8 mouse cellular contexts compared by ENCODE assay signal in genomic region chr5:142629663-142630025, GRCm38 (mm10). TPM values are rescaled to one million over a fixed set of nuclear protein-coding genes. Genes with fewer than 3 reads are reported as not detected.
DNase-seq lines count a peak whose midpoint lies in the region; ATAC-seq and TF ChIP-seq lines count a peak whose summit lies in the region.

No protein-coding gene starts in this region.

- H3K79me3 ChIP-seq in C2C12 (ENCODE audit: low read depth) = peaks cover 26% of the 10 kb centered on the region

- 0 out of 2 replicates have a peak, but pooled peaks cover 1% of the 10 kb centered on the region for H3K79me2 ChIP-seq in heart, adult 2 months (replicated peaks; ENCODE audit: control insufficient read depth, insufficient read depth, low read length)
- peaks cover 49% of the 10 kb centered on the region for H3K79me2 ChIP-seq in C2C12 (ENCODE audit: control insufficient read depth, insufficient read depth)

- peak overlapping the region; percentile 91 for H3K4me2 ChIP-seq in forebrain, embryonic 12.5 days
- H3K4me2 ChIP-seq in liver, embryonic 13.5 days = peak overlapping the region; percentile 82

- no peaks in the 10 kb centered on the region for H3K9me3 ChIP-seq in forebrain, embryonic 12.5 days
- H3K9me3 ChIP-seq in liver, embryonic 13.5 days (replicated peaks) = no peaks in the 10 kb centered on the region

- peak overlapping the region; percentile 98 for H3K4me3 ChIP-seq in heart, adult 2 months
- H3K4me3 ChIP-seq in C2C12 (ENCODE audit: insufficient read depth, poor library complexity, severe bottlenecking) = peak overlapping the region; percentile 86
- peak overlapping the region; percentile 94 for H3K4me3 ChIP-seq in forebrain, embryonic 12.5 days (replicated peaks)
- H3K4me3 ChIP-seq in liver, embryonic 13.5 days (replicated peaks) = peak overlapping the region; percentile 93

- no peak for TF ChIP-seq CTCF in heart, adult 2 months (IDR thresholded peaks at IDR 0.05)
- no peak for TF ChIP-seq CTCF in C2C12 (IDR thresholded peaks at IDR 0.05; ENCODE audit: control insufficient read depth, insufficient read depth, insufficient read length)

- peak overlapping the region; percentile 90 for H3K9ac ChIP-seq in heart, adult 2 months (ENCODE audit: low read depth, low read length)
- peak overlapping the region; percentile 97 for H3K9ac ChIP-seq in forebrain, embryonic 12.5 days
- H3K9ac ChIP-seq in liver, embryonic 13.5 days = peak overlapping the region; percentile 98

- intact Hi-C loops in heart, adult 2 months (cut with DNase I) = loop anchor here (10.0 kb wide), 1 partner anchor 265 kb away; no protein-coding TSS in a partner anchor
- intact Hi-C loops in heart, postnatal 10 days (cut with DNase I) = no loop called here

- DNase-seq in heart, adult 2 months = no peak
- no peak for DNase-seq in heart, postnatal 10 days
- no peak for DNase-seq in liver, embryonic 13.5 days
- DNase-seq in layer of hippocampus, adult 9-11 months = no peak
- DNase-seq in adrenal gland, adult (ENCODE audit: inconsistent age in 2 of 2, low spot score in 1 of 2) = no peak

- peaks cover 4% of the 10 kb centered on the region for H3K4me1 ChIP-seq in heart, adult 2 months (ENCODE audit: control insufficient read depth, insufficient read depth, low read length)
- peaks cover 17% of the 10 kb centered on the region for H3K4me1 ChIP-seq in forebrain, embryonic 12.5 days
- peaks cover 41% of the 10 kb centered on the region for H3K4me1 ChIP-seq in liver, embryonic 13.5 days (replicated peaks)

- peak overlapping the region; percentile 89 for H3K27ac ChIP-seq in heart, adult 2 months
- peak overlapping the region; percentile 83 for H3K27ac ChIP-seq in forebrain, embryonic 12.5 days
- H3K27ac ChIP-seq in liver, embryonic 13.5 days = peak overlapping the region; percentile 94

- peak overlapping the region; percentile 81 for H3ac ChIP-seq in C2C12 (ENCODE audit: control insufficient read depth, insufficient read length, low read depth)

- H3K36me3 ChIP-seq in heart, adult 2 months (ENCODE audit: control insufficient read depth, insufficient read depth, low read length) = no peaks in the 10 kb centered on the region
- H3K36me3 ChIP-seq in C2C12 (ENCODE audit: control insufficient read depth, insufficient read depth) = peaks cover 8% of the 10 kb centered on the region
- peaks cover 19% of the 10 kb centered on the region for H3K36me3 ChIP-seq in forebrain, embryonic 12.5 days (replicated peaks)
- H3K36me3 ChIP-seq in liver, embryonic 13.5 days = peaks cover 38% of the 10 kb centered on the region

- TF ChIP-seq POLR2A in heart, adult 2 months (IDR thresholded peaks at IDR 0.05; ENCODE audit: insufficient read depth, low read depth, low read length) = no peak

- TF ChIP-seq EP300 in heart, adult 2 months (IDR thresholded peaks at IDR 0.05; ENCODE audit: insufficient read depth, low read depth, low read length) = no peak

- no peaks in the 10 kb centered on the region for H3K27me3 ChIP-seq in heart, adult 2 months (ENCODE audit: control insufficient read depth, insufficient read depth, low read length)
- no peaks in the 10 kb centered on the region for H3K27me3 ChIP-seq in C2C12 (ENCODE audit: control insufficient read depth, insufficient read depth, insufficient read length)
- H3K27me3 ChIP-seq in forebrain, embryonic 12.5 days = peaks cover 9% of the 10 kb centered on the region; the same call in 1 of the 2 replicates
- H3K27me3 ChIP-seq in liver, embryonic 13.5 days = no peaks in the 10 kb centered on the region

- peak; percentile 84 for ATAC-seq in forebrain, embryonic 12.5 days (ENCODE audit: low FRiP score)
- ATAC-seq in liver, embryonic 13.5 days (ENCODE audit: low read depth) = no peak
- no peak for ATAC-seq in monocyte, adult 5-6 weeks (replicated peaks; ENCODE audit: insufficient number of reproducible peaks, low FRiP score, low TSS enrichment, poor library complexity, severe bottlenecking)

- under 1% methylated on average over 40 of the region's 41 CpGs for whole genome bisulfite sequencing in heart, adult 2 months
- WGBS in forebrain, embryonic 12.5 days = under 1% methylated on average over 41 of the region's 41 CpGs
- under 1% methylated on average over 34 of the region's 41 CpGs for WGBS in liver, embryonic 13.5 days (ENCODE audit: insufficient replicate concordance)

TF ChIP-seq in C2C12, 6 proteins besides CTCF, POLR2A, EP300 and RAD21:
- no peak for TF ChIP-seq MYOG (IDR thresholded peaks at IDR 0.05; ENCODE audit: control insufficient read depth, extremely low read depth, insufficient read length)
TF ChIP-seq in C2C12: peak in this region for 0.

RNA-seq across cellular contexts. Expression of gene Wipi2, which starts 2.1 kb away (rescaled TPM):
- total RNA-seq in heart, adult 2 months (2021) = 10 to 100 TPM; 33.2 to 43.0 TPM
- 24.1 and 36.2 TPM in 2 replicates for polyA plus RNA-seq in heart, adult 2 months (2012; rRNA removed)
- total RNA-seq in heart, postnatal 10 days (2021) = 10 to 100 TPM; 39.0 to 39.3 TPM
- polyA plus RNA-seq in C2C12 (2012; fragmentation: generic; extraction: Trizol) = 36.0 TPM
- polyA plus RNA-seq in forebrain, embryonic 12.5 days (2016; fragmentation: Nextera tagmentation; extraction: Ambion mirVana) = 59.7 and 60.4 TPM in 2 replicates
- 35.4 and 38.9 TPM in 2 replicates for polyA plus RNA-seq in liver, embryonic 13.5 days (2015; fragmentation: Nextera tagmentation; extraction: Ambion mirVana)
- total RNA-seq in monocyte, adult 5-6 weeks (2017) = 32.8 to 45.3 TPM (median 37.6 TPM) in 3 replicates

RNA-seq across cellular contexts. Expression of gene Mmd2, which starts 21.0 kb away (rescaled TPM):
- total RNA-seq in heart, adult 2 months (2021) = under 1 TPM; 0.30 to 0.31 TPM
- 0.20 and 0.29 TPM in 2 replicates for polyA plus RNA-seq in heart, adult 2 months (2012; rRNA removed)
- total RNA-seq in heart, postnatal 10 days (2021) = 1 to 10 TPM in 1 of 2 experiments, under 1 TPM in 1; 0.82 to 3.3 TPM
- polyA plus RNA-seq in C2C12 (2012; fragmentation: generic; extraction: Trizol) = not detected
- polyA plus RNA-seq in forebrain, embryonic 12.5 days (2016; fragmentation: Nextera tagmentation; extraction: Ambion mirVana) = 17.7 and 20.0 TPM in 2 replicates
- polyA plus RNA-seq in liver, embryonic 13.5 days (2015; fragmentation: Nextera tagmentation; extraction: Ambion mirVana) = 16.9 and 19.5 TPM in 2 replicates
- not detected in 3 replicates for total RNA-seq in monocyte, adult 5-6 weeks (2017)

Comparison
In these comparisons a context has a peak if more than half of its experiments do, and no peak if none do; other contexts are left out.
1. RNA of gene Mmd2, which starts 21.0 kb away (polyA plus RNA-seq): 17.7 to 20.0 TPM in forebrain, embryonic 12.5 days and 16.9 to 19.5 TPM in liver, embryonic 13.5 days; 0.20 to 0.29 TPM in heart, adult 2 months and not detected in C2C12 (single experiment); every median in the first group is over 10 times any median in the second.
2. Peak in every context shown above with its lines, with median percentiles within 50 percentile points of each other: H3K27ac ChIP-seq, H3K4me3 ChIP-seq and H3K9ac ChIP-seq.